In genomic region chr1:119398640-119399039, GRCm38 (mm10) we compare ENCODE assay signal across 25 mouse cellular contexts. TPM values are rescaled to one million over a fixed set of nuclear protein-coding genes. Genes with fewer than 3 reads are reported as not detected.
"Had no signal": no experiment of that assay in that cellular context is flagged by ENCODE, and none has a peak within 500 bp of the region (broad histone marks: within the 10 kb centered on the region; RNA-seq: fewer than 3 reads in every experiment).

No protein-coding gene starts in this region.

- H3K4me3 ChIP-seq: gastrocnemius, adult 2 months; heart, embryonic 13.5 days; heart, embryonic 15.5 days; hindbrain, embryonic 13.5 days; hindbrain, embryonic 15.5 days; kidney, embryonic 15.5 days; left cerebral cortex, adult 2 months; limb, embryonic 10.5 days; limb, embryonic 12.5 days; liver, embryonic 13.5 days; liver, embryonic 15.5 days had no signal

- H3K27me3 ChIP-seq: heart, embryonic 13.5 days; heart, embryonic 15.5 days; hindbrain, embryonic 15.5 days; kidney, embryonic 15.5 days; limb, embryonic 12.5 days; liver, embryonic 13.5 days; liver, embryonic 15.5 days had no signal

- H3K4me1 ChIP-seq: hindbrain, embryonic 13.5 days; hindbrain, embryonic 15.5 days; kidney, embryonic 15.5 days; limb, embryonic 10.5 days; limb, embryonic 12.5 days; liver, embryonic 13.5 days; liver, embryonic 15.5 days had no signal

- DNase-seq: gastrocnemius, adult 2 months; gastrocnemius, postnatal 10 days; gastrocnemius, postnatal 25 days; heart, adult 18-20 months; heart, postnatal 14 days; heart, postnatal 36 days; kidney, adult 11 months; kidney, adult 2 months; kidney, adult 9 months; kidney, postnatal 14 days; kidney, postnatal 36 days; layer of hippocampus, adult 9-11 months; liver; liver, embryonic 13.5 days had no signal

- H3K9me3 ChIP-seq: heart, embryonic 13.5 days; heart, embryonic 15.5 days; hindbrain, embryonic 13.5 days; hindbrain, embryonic 15.5 days; kidney, embryonic 15.5 days; limb, embryonic 10.5 days; limb, embryonic 12.5 days; liver, embryonic 13.5 days; liver, embryonic 15.5 days had no signal

- H3K36me3 ChIP-seq: heart, embryonic 13.5 days; heart, embryonic 15.5 days; hindbrain, embryonic 13.5 days; hindbrain, embryonic 15.5 days; kidney, embryonic 15.5 days; limb, embryonic 10.5 days; limb, embryonic 12.5 days; liver, embryonic 13.5 days; liver, embryonic 15.5 days had no signal

RNA-seq across cellular contexts. Expression of gene Inhbb, which starts 23.4 kb away (rescaled TPM):
- total RNA-seq: granulocyte monocyte progenitor cell, adult 5-6 weeks; hematopoietic stem cell, adult 5-6 weeks had no signal
